Mouse (Mus musculus) liver, embryonic 14.5 days (tissue): Measurements from ENCODE around the gene Mllt1.

ENCODE experiments used
- CTCF ChIP-seq: IDR thresholded peaks from 2 replicates; pipeline ENCODE4 v1.5.1; 2016; ENCODE audit warnings: antibody characterized with exemption, low read depth, control low read depth
- EP300 ChIP-seq: IDR thresholded peaks from 2 replicates; pipeline ENCODE4 v1.6.1; 2016; ENCODE audit warnings: antibody characterized with exemption, low read depth

GRCm38 (mm10) chr17:56858216-56858615 is 77.0 kb downstream of the Mllt1 start:
- peak; percentile 97 for TF ChIP-seq CTCF
- no peak for TF ChIP-seq EP300
